Comparison of ENCODE assay signal across 23 mouse cellular contexts in the genomic region with DNA sequence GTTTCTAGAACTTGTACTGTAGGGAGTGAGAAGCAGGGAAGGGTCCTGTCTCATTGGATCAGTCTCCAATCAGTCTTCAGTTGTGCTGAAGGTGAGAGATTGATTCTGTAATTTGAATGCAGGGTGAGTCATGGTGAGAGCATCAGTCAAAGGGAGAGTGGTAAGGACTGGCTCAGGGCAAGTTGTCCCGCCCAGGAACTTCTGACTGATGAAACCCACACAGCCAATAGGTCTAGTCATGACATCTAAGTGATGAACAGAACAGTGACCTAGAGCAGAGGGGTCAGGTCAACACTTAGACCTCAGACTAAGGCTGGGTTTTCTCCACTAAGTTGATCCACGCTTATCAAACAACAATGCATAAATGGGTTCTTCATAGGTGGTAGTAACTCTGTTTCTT.
"Had no signal": no experiment of that assay in that cellular context is flagged by ENCODE, and none has a peak within 500 bp of the region (broad histone marks: within the 10 kb centered on the region; RNA-seq: fewer than 3 reads in every experiment).

No protein-coding gene starts in this region.

- ATAC-seq: hindbrain, postnatal 0 days; intestine, embryonic 16.5 days had no signal

- H3K4me2 ChIP-seq: heart, embryonic 12.5 days; hindbrain, embryonic 13.5 days; hindbrain, embryonic 15.5 days; kidney, embryonic 15.5 days; limb, embryonic 13.5 days; limb, embryonic 15.5 days had no signal

- H3K4me1 ChIP-seq: heart, embryonic 10.5 days; hindbrain, embryonic 13.5 days; hindbrain, embryonic 15.5 days; kidney, embryonic 15.5 days; limb, embryonic 13.5 days; limb, embryonic 15.5 days had no signal

- H3K36me3 ChIP-seq: heart, embryonic 10.5 days; heart, embryonic 12.5 days; hindbrain, embryonic 13.5 days; hindbrain, embryonic 15.5 days; kidney, embryonic 15.5 days; limb, embryonic 13.5 days; limb, embryonic 15.5 days had no signal

- H3K9me3 ChIP-seq: heart, embryonic 10.5 days; heart, embryonic 12.5 days; hindbrain, embryonic 13.5 days; hindbrain, embryonic 15.5 days; kidney, embryonic 15.5 days; limb, embryonic 13.5 days; limb, embryonic 15.5 days had no signal

- DNase-seq: gastrocnemius, postnatal 14 days; gastrocnemius, postnatal 36 days; heart, adult 18-20 months; heart, postnatal 14 days; heart, postnatal 36 days; kidney, adult 11 months; kidney, adult 2 months; kidney, adult 9 months; kidney, postnatal 14 days; kidney, postnatal 36 days; layer of hippocampus, adult 9-11 months; layer of hippocampus, postnatal 36 days; left cerebral cortex, postnatal 4 days had no signal

- H3K27me3 ChIP-seq: heart, embryonic 12.5 days; hindbrain, embryonic 13.5 days; hindbrain, embryonic 15.5 days; kidney, embryonic 15.5 days; limb, embryonic 13.5 days; limb, embryonic 15.5 days had no signal

- H3K27ac ChIP-seq: heart, embryonic 10.5 days; hindbrain, embryonic 13.5 days; hindbrain, embryonic 15.5 days; hindbrain, postnatal 0 days; kidney, embryonic 15.5 days; kidney, postnatal 0 days; limb, embryonic 13.5 days; limb, embryonic 15.5 days had no signal

- H3K4me3 ChIP-seq: heart, embryonic 10.5 days; heart, embryonic 12.5 days; hindbrain, embryonic 13.5 days; hindbrain, embryonic 15.5 days; kidney, embryonic 15.5 days; limb, embryonic 13.5 days; limb, embryonic 15.5 days had no signal

- H3K9ac ChIP-seq: heart, embryonic 12.5 days; hindbrain, embryonic 13.5 days; hindbrain, embryonic 15.5 days; kidney, embryonic 15.5 days; limb, embryonic 13.5 days; limb, embryonic 15.5 days had no signal
